ENCODE assay signal across 12 mouse cellular contexts in the genomic region with DNA sequence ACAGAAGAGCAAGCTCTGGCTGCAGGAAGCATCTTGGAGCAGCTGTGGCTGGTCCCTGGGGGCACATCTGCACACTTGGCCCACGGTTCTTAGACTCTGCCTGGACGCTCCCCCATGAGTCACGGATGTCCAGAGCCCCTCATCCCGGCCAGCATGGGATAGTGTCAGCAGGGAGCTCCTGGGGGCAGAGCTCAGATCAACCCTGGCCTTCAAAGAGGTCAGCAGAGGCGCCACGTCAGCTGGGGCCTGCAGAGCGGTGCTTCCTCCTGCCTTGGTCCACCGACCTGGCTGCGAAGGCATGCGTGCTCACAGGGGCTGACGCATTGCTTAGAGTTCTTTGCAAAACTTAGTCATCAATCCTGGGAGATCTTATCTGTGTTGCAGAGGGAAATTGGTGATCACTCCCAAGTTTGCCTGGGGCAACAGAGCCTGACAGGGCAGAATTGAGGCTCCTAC. TPM values are rescaled to one million over a fixed set of nuclear protein-coding genes. Genes with fewer than 3 reads are reported as not detected.
A peak's percentile ranks its signal among the peaks of the same experiment; 100 is the strongest.
DNase-seq lines count a peak whose midpoint lies in the region; ATAC-seq and TF ChIP-seq lines count a peak whose summit lies in the region.
"Had no signal": no experiment of that assay in that cellular context is flagged by ENCODE, and none has a peak within 500 bp of the region (broad histone marks: within the 10 kb centered on the region; RNA-seq: fewer than 3 reads in every experiment).

No protein-coding gene starts in this region.

- 0 out of 2 replicates have a peak overlapping the region, but pooled peaks have one; percentile 46 for H3K27ac ChIP-seq in forebrain, embryonic 10.5 days
- no peak overlapping the region for H3K27ac ChIP-seq in forebrain, embryonic 12.5 days
- peak overlapping the region; percentile 49; the same call in 1 of the 2 replicates for H3K27ac ChIP-seq in gastrocnemius, adult 2 months
- no peak overlapping the region for H3K27ac ChIP-seq in hindbrain, embryonic 13.5 days
- H3K27ac ChIP-seq: liver, embryonic 14.5 days had no signal

- no peak for TF ChIP-seq CTCF in gastrocnemius, adult 2 months (IDR thresholded peaks at IDR 0.05)

- H3K36me3 ChIP-seq in forebrain, embryonic 10.5 days (replicated peaks): no peaks in the 10 kb centered on the region
- H3K36me3 ChIP-seq in forebrain, embryonic 12.5 days (replicated peaks): no peaks in the 10 kb centered on the region
- no peaks in the 10 kb centered on the region for H3K36me3 ChIP-seq in hindbrain, embryonic 13.5 days

- no peak for ATAC-seq in forebrain, embryonic 12.5 days (ENCODE audit: low FRiP score)
- ATAC-seq in hindbrain, embryonic 13.5 days (ENCODE audit: low FRiP score): no peak

- WGBS in forebrain, embryonic 10.5 days: 78% methylated on average over 11 of the region's 11 CpGs
- 79% methylated on average over 11 of the region's 11 CpGs for WGBS in forebrain, embryonic 12.5 days
- 68% methylated on average over 11 of the region's 11 CpGs for WGBS in hindbrain, embryonic 13.5 days

- no peak for DNase-seq in forebrain, embryonic 10.5 days (ENCODE audit: extremely low spot score, low spot score)
- DNase-seq in 416B (ENCODE audit: low read depth) (peak; percentile 50), MN1 (ENCODE audit: low spot score) (no peak)
- peak; percentile 84 for DNase-seq in gastrocnemius, adult 2 months
- peak; percentile 23 to 34 for DNase-seq in heart, postnatal 36 days
- DNase-seq in right cerebral cortex, postnatal 36 days (ENCODE audit: low spot score in 2 of 2): no peak
- DNase-seq: cerebellum, postnatal 10 days had no signal

- H3K27me3 ChIP-seq in forebrain, embryonic 10.5 days (ENCODE audit: poor library complexity, severe bottlenecking): no peaks in the 10 kb centered on the region
- H3K27me3 ChIP-seq in forebrain, embryonic 12.5 days: no peaks in the 10 kb centered on the region; the same call in 1 of the 2 replicates
- H3K27me3 ChIP-seq in hindbrain, embryonic 13.5 days: no peaks in the 10 kb centered on the region

- intact Hi-C loops in gastrocnemius, adult 2 months (cut with DNase I): no loop called here
- intact Hi-C loops in heart, postnatal 36 days (cut with DNase I): no loop called here

- H3K4me3 ChIP-seq in forebrain, embryonic 10.5 days: no peak overlapping the region
- no peak overlapping the region for H3K4me3 ChIP-seq in forebrain, embryonic 12.5 days (replicated peaks)
- H3K4me3 ChIP-seq in gastrocnemius, adult 2 months: no peak overlapping the region
- H3K4me3 ChIP-seq in hindbrain, embryonic 13.5 days: no peak overlapping the region

- peaks cover 13% of the 10 kb centered on the region for H3K4me1 ChIP-seq in forebrain, embryonic 10.5 days
- peaks cover 10% of the 10 kb centered on the region; the same call in 1 of the 2 replicates for H3K4me1 ChIP-seq in forebrain, embryonic 12.5 days
- H3K4me1 ChIP-seq in hindbrain, embryonic 13.5 days (replicated peaks): peaks cover 6% of the 10 kb centered on the region; the same call in 1 of the 2 replicates

- no peak overlapping the region for H3K4me2 ChIP-seq in forebrain, embryonic 12.5 days
- no peak overlapping the region for H3K4me2 ChIP-seq in hindbrain, embryonic 13.5 days

- H3K9ac ChIP-seq in forebrain, embryonic 12.5 days: no peak overlapping the region
- H3K9ac ChIP-seq in hindbrain, embryonic 13.5 days: no peak overlapping the region
- H3K9ac ChIP-seq: liver, embryonic 14.5 days had no signal

- H3K9me3 ChIP-seq in forebrain, embryonic 10.5 days: no peaks in the 10 kb centered on the region
- H3K9me3 ChIP-seq in forebrain, embryonic 12.5 days: no peaks in the 10 kb centered on the region
- no peaks in the 10 kb centered on the region for H3K9me3 ChIP-seq in hindbrain, embryonic 13.5 days

RNA-seq across cellular contexts. Expression of a gene that starts 22.2 kb away (rescaled TPM):
- polyA plus RNA-seq in forebrain, embryonic 10.5 days (2016; fragmentation: Nextera tagmentation; extraction: Ambion mirVana): not detected in 2 replicates
- not detected in 2 replicates for polyA plus RNA-seq in forebrain, embryonic 12.5 days (2016; fragmentation: Nextera tagmentation; extraction: Ambion mirVana)
- not detected for total RNA-seq in gastrocnemius, adult 2 months (2021)
- not detected for total RNA-seq in heart, postnatal 36 days (2021)
- polyA plus RNA-seq in hindbrain, embryonic 13.5 days (2015; fragmentation: Nextera tagmentation; extraction: Ambion mirVana): not detected in 2 replicates
- total RNA-seq: left cerebral cortex, postnatal 25 days had no signal
- polyA plus RNA-seq: brain, embryonic 14.5 days had no signal

RNA-seq across cellular contexts. Expression of a gene that starts 47.7 kb away (rescaled TPM):
- polyA plus RNA-seq in forebrain, embryonic 10.5 days (2016; fragmentation: Nextera tagmentation; extraction: Ambion mirVana): 9.9 and 12.0 TPM in 2 replicates
- 13.2 and 16.0 TPM in 2 replicates for polyA plus RNA-seq in forebrain, embryonic 12.5 days (2016; fragmentation: Nextera tagmentation; extraction: Ambion mirVana)
- total RNA-seq in gastrocnemius, adult 2 months (2021): 10 to 100 TPM; 26.9 to 32.3 TPM
- 10 to 100 TPM; 28.3 to 35.8 TPM for total RNA-seq in heart, postnatal 36 days (2021)
- polyA plus RNA-seq in hindbrain, embryonic 13.5 days (2015; fragmentation: Nextera tagmentation; extraction: Ambion mirVana): 11.3 and 17.1 TPM in 2 replicates

Comparison
In these comparisons a context has a peak if more than half of its experiments do, and no peak if none do; other contexts are left out.
1. H3K27ac ChIP-seq: peak in forebrain, embryonic 10.5 days (single experiment) and gastrocnemius, adult 2 months (single experiment); none in forebrain, embryonic 12.5 days (single experiment) and hindbrain, embryonic 13.5 days (single experiment).
2. DNase-seq: peak in 416B (single experiment), gastrocnemius, adult 2 months (single experiment) and heart, postnatal 36 days (2 of 2); none in forebrain, embryonic 10.5 days (single experiment), right cerebral cortex, postnatal 36 days (0 of 2) and MN1 (single experiment).